Mouse (Mus musculus): Measurements from ENCODE around the gene Tmem217. TPM values are rescaled to one million over a fixed set of nuclear protein-coding genes. Genes with fewer than 3 reads are reported as not detected.
"Not testable (repeated sequence)": the region's sequence is repeated elsewhere in the genome, so short reads cannot be mapped to it uniquely, and the experiment has no call there.

Tmem217 gene
- polyA plus RNA-seq, 1 experiment from 2014 or later, result 0.89 TPM

- Histone ChIP-seq H3K27me3 (ENCODE audit: control insufficient read depth, insufficient read depth, low read depth, low read length) (no peaks in the 10 kb centered on the region), H3K9me3 (replicated peaks; ENCODE audit: control insufficient read depth, low read length, poor library complexity, severe bottlenecking) (no peaks in the 10 kb centered on the region)
- WGBS, result 80% methylated on average over 7 of the region's 7 CpGs
These were observed 50.0 kb downstream of the Tmem217 start for GRCm38 (mm10) chr17:29502005-29502668.

GRCm38 (mm10) chr17:29500802-29501469 is 51.2 kb downstream of the Tmem217 start:
- ATAC-seq, result no peak
- Histone ChIP-seq H3K27me3 (ENCODE audit: control insufficient read depth, insufficient read depth, low read depth, low read length) (no peaks in the 10 kb centered on the region), H3K9me3 (replicated peaks; ENCODE audit: control insufficient read depth, low read length, poor library complexity, severe bottlenecking) (no peaks in the 10 kb centered on the region), H3K27ac (ENCODE audit: low read length) (no peak overlapping the region), H3K4me3 (ENCODE audit: low read depth, low read length) (no peak overlapping the region), H3K4me2 (ENCODE audit: low read length) (no peak overlapping the region), H3K9ac (ENCODE audit: low read depth, low read length) (no peak overlapping the region), H3K36me3 (ENCODE audit: control insufficient read depth, insufficient read depth, low read length) (no peaks in the 10 kb centered on the region), H3K4me1 (ENCODE audit: control insufficient read depth, insufficient read depth, low read length) (no peaks in the 10 kb centered on the region)
- 77% methylated on average over 17 of the region's 17 CpGs for WGBS

More at GRCm38 (mm10) chr17:29502005-29502668, 50.0 kb downstream of the Tmem217 start:
- ATAC-seq, result no peak
- no peak overlapping the region for H3K27ac ChIP-seq (ENCODE audit: low read length)
- H3K4me2 ChIP-seq (ENCODE audit: low read length), result no peak overlapping the region
- H3K9ac ChIP-seq (ENCODE audit: low read depth, low read length), result no peak overlapping the region
- H3K36me3 ChIP-seq (ENCODE audit: control insufficient read depth, insufficient read depth, low read length), result no peaks in the 10 kb centered on the region
- no peak overlapping the region for H3K4me3 ChIP-seq (ENCODE audit: low read depth, low read length)
- no peaks in the 10 kb centered on the region for H3K4me1 ChIP-seq (ENCODE audit: control insufficient read depth, insufficient read depth, low read length)

- H3K4me2 ChIP-seq (ENCODE audit: low read length), result no peak overlapping the region
- no peaks in the 10 kb centered on the region for H3K4me1 ChIP-seq (ENCODE audit: control insufficient read depth, insufficient read depth, low read length)
- WGBS, result 80% methylated on average over 7 of the region's 7 CpGs
- no peaks in the 10 kb centered on the region for H3K27me3 ChIP-seq (ENCODE audit: control insufficient read depth, insufficient read depth, low read depth, low read length)
- no peak overlapping the region for H3K9ac ChIP-seq (ENCODE audit: low read depth, low read length)
- H3K36me3 ChIP-seq (ENCODE audit: control insufficient read depth, insufficient read depth, low read length), result no peaks in the 10 kb centered on the region
- no peak overlapping the region for H3K27ac ChIP-seq (ENCODE audit: low read length)
- no peak for ATAC-seq
- no peak overlapping the region for H3K4me3 ChIP-seq (ENCODE audit: low read depth, low read length)
- H3K9me3 ChIP-seq (replicated peaks; ENCODE audit: control insufficient read depth, low read length, poor library complexity, severe bottlenecking), result no peaks in the 10 kb centered on the region
These were observed 51.9 kb downstream of the Tmem217 start for GRCm38 (mm10) chr17:29500243-29500740.

GRCm38 (mm10) chr17:29499511-29499910 is 52.7 kb downstream of the Tmem217 start:
- H3K9ac ChIP-seq (ENCODE audit: low read depth, low read length), result no peak overlapping the region
- H3K4me1 ChIP-seq (ENCODE audit: control insufficient read depth, insufficient read depth, low read length), result no peaks in the 10 kb centered on the region
- no peak for ATAC-seq
- 83% methylated on average over 6 of the region's 6 CpGs for WGBS
- H3K9me3 ChIP-seq (replicated peaks; ENCODE audit: control insufficient read depth, low read length, poor library complexity, severe bottlenecking), result no peaks in the 10 kb centered on the region
- H3K27ac ChIP-seq (ENCODE audit: low read length), result no peak overlapping the region
- H3K36me3 ChIP-seq (ENCODE audit: control insufficient read depth, insufficient read depth, low read length), result peaks cover 2% of the 10 kb centered on the region; the same call in 1 of the 2 replicates
- no peak overlapping the region for H3K4me3 ChIP-seq (ENCODE audit: low read depth, low read length)
- H3K27me3 ChIP-seq (ENCODE audit: control insufficient read depth, insufficient read depth, low read depth, low read length), result no peaks in the 10 kb centered on the region
- no peak overlapping the region for H3K4me2 ChIP-seq (ENCODE audit: low read length)

- H3K9me3 ChIP-seq (replicated peaks; ENCODE audit: control insufficient read depth, low read length, poor library complexity, severe bottlenecking); H3K27ac ChIP-seq (ENCODE audit: low read length); H3K9ac ChIP-seq (ENCODE audit: low read depth, low read length); H3K4me1 ChIP-seq (ENCODE audit: control insufficient read depth, insufficient read depth, low read length); H3K4me3 ChIP-seq (ENCODE audit: low read depth, low read length); H3K27me3 ChIP-seq (ENCODE audit: control insufficient read depth, insufficient read depth, low read depth, low read length); H3K36me3 ChIP-seq (ENCODE audit: control insufficient read depth, insufficient read depth, low read length); H3K4me2 ChIP-seq (ENCODE audit: low read length); ATAC-seq: not testable (repeated sequence)
- 86% methylated on average over 1 of the region's 2 CpGs for WGBS
These were observed 53.2 kb downstream of the Tmem217 start for GRCm38 (mm10) chr17:29498952-29499351.

GRCm38 (mm10) chr17:29498028-29498427 is 54.2 kb downstream of the Tmem217 start:
- no peaks in the 10 kb centered on the region for H3K9me3 ChIP-seq (replicated peaks; ENCODE audit: control insufficient read depth, low read length, poor library complexity, severe bottlenecking)
- no peak overlapping the region for H3K4me3 ChIP-seq (ENCODE audit: low read depth, low read length)
- ATAC-seq, result no peak
- H3K27me3 ChIP-seq (ENCODE audit: control insufficient read depth, insufficient read depth, low read depth, low read length), result no peaks in the 10 kb centered on the region
- 58% methylated on average over 4 of the region's 4 CpGs for WGBS
- H3K36me3 ChIP-seq (ENCODE audit: control insufficient read depth, insufficient read depth, low read length), result peaks cover 2% of the 10 kb centered on the region; the same call in 1 of the 2 replicates
- H3K4me1 ChIP-seq (ENCODE audit: control insufficient read depth, insufficient read depth, low read length), result peaks cover 6% of the 10 kb centered on the region
- H3K9ac ChIP-seq (ENCODE audit: low read depth, low read length), result no peak overlapping the region
- H3K4me2 ChIP-seq (ENCODE audit: low read length), result no peak overlapping the region
- H3K27ac ChIP-seq (ENCODE audit: low read length), result no peak overlapping the region

GRCm38 (mm10) chr17:29497481-29497880 is 54.7 kb downstream of the Tmem217 start:
- not testable (repeated sequence) for H3K27ac ChIP-seq (ENCODE audit: low read length); H3K4me2 ChIP-seq (ENCODE audit: low read length); H3K4me3 ChIP-seq (ENCODE audit: low read depth, low read length); H3K36me3 ChIP-seq (ENCODE audit: control insufficient read depth, insufficient read depth, low read length); H3K9me3 ChIP-seq (replicated peaks; ENCODE audit: control insufficient read depth, low read length, poor library complexity, severe bottlenecking); H3K9ac ChIP-seq (ENCODE audit: low read depth, low read length); ATAC-seq; H3K27me3 ChIP-seq (ENCODE audit: control insufficient read depth, insufficient read depth, low read depth, low read length)
- WGBS, result 74% methylated on average over 1 of the region's 1 CpGs
- H3K4me1 ChIP-seq (ENCODE audit: control insufficient read depth, insufficient read depth, low read length), result peaks cover 11% of the 10 kb centered on the region

GRCm38 (mm10) chr17:29497071-29497354 is 55.2 kb downstream of the Tmem217 start:
- WGBS, result 95% methylated on average over 3 of the region's 3 CpGs
- Histone ChIP-seq H3K4me2 (ENCODE audit: low read length) (no peak overlapping the region), H3K9me3 (replicated peaks; ENCODE audit: control insufficient read depth, low read length, poor library complexity, severe bottlenecking) (no peaks in the 10 kb centered on the region), H3K36me3 (ENCODE audit: control insufficient read depth, insufficient read depth, low read length) (peaks cover 2% of the 10 kb centered on the region; the same call in 1 of the 2 replicates), H3K9ac (ENCODE audit: low read depth, low read length) (no peak overlapping the region), H3K4me3 (ENCODE audit: low read depth, low read length) (no peak overlapping the region), H3K27ac (ENCODE audit: low read length) (no peak overlapping the region), H3K4me1 (ENCODE audit: control insufficient read depth, insufficient read depth, low read length) (peaks cover 14% of the 10 kb centered on the region), H3K27me3 (ENCODE audit: control insufficient read depth, insufficient read depth, low read depth, low read length) (no peaks in the 10 kb centered on the region)
- ATAC-seq, result no peak

Data from midbrain, embryonic 16.5 days (tissue).